Mouse (Mus musculus) Patski (cell line): ENCODE data around the gene Olfr1202. TPM values are rescaled to one million over a fixed set of nuclear protein-coding genes. Genes with fewer than 3 reads are reported as not detected.

Source experiments
- ATAC-seq: fragments of 100-300 bp; one replicate; pipeline ENCODE4 v1.8.0; 2021
- CTCF ChIA-PET: fragments of 350-600 bp; sonication (Branson Sonifier 250); formaldehyde crosslinking; loops from one replicate; lab custom pipeline; 2022; ENCODE audit warnings: inconsistent platforms; lab: Charles Lee
- POLR2A ChIA-PET: fragments of 350-600 bp; sonication (Branson Sonifier 250); formaldehyde crosslinking; loops from one replicate; lab custom pipeline; 2022; ENCODE audit warnings: antibody characterized with exemption, inconsistent platforms; lab: Charles Lee
- DNase-seq: peaks from one replicate; pipeline ENCODE4 v3.0.0-alpha.2; 2011; ENCODE audit warnings: low read depth, low spot score
- H3K27me3 ChIP-seq: fragments of 371-371 bp; one replicate; pipeline ENCODE4 v1.5.1; 2021
- CTCF ChIP-seq: fragments of 100-300 bp; IDR thresholded peaks from one replicate; pipeline ENCODE4 v1.5.1; 2021
- in situ Hi-C: fragments of 300-500 bp; cut with MboI; formaldehyde crosslinking; loops from 3 replicates; pipeline ENCODE4 v1.11.1; 2018; ENCODE audit warnings: low pct_unique_long_range_greater_than_20kb, mixed read lengths
- polyA plus RNA-seq: library from polyadenylated mRNA; unstranded; gene quantifications from one replicate; pipeline ENCODE4 v1.2.3, GENCODE M21; 2021

Gene Olfr1202
- not detected for polyA plus RNA-seq

DNA sequence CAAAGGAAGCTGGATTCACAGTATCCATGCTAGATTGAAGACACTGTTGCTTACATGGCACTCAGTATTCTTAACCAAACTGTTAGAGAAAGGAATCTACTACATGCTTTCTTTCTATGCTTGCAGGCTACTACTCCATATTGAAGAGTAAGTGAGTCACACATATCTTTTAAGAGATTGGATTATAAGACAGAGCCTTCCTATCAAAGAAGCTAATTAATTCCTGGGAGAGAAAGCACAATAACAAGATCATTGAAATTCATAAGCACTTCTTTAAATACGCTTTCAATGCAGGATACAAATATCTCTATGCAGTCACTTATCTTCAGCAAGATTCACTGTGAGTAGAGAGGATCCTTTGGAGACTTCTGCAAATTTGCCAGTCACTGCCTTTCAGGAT, at the start of gene Olfr1202:
Olfr1202 (plus strand) TSS at position 301 of the 400 bp plus-strand sequence.
- no peak for TF ChIP-seq CTCF
- CTCF ChIA-PET: no interaction called here
- in situ Hi-C loops: no loop called here
- POLR2A ChIA-PET: no interaction called here
- no peak for DNase-seq
- no peaks in the 10 kb centered on the region for H3K27me3 ChIP-seq
- ATAC-seq: no peak

DNA sequence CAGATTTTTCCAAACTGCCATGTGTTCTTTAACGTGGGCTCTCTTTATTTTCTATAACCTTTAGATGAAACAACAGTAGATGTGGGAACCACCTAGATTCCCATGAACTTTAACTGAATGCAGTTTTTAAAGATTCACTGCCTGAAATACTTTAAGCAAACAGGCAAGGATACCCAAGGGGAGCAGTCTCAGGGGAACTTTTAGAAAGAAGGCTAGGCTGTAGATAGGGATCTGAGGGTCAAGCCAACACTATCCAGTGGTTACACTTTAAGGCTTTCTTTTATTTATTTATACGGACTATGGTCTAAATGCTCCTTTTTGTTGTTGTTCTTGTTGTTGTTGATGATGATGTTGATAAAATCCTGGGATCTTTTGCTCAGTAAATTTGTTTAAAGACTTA, 43.9 kb upstream of the Olfr1202 start, which contains the start of gene Olfr1200:
Olfr1200 (minus strand) TSS at position 101 of the 400 bp plus-strand sequence.
- in situ Hi-C loops: no loop called here
- POLR2A ChIA-PET: no interaction called here
- CTCF ChIA-PET: no interaction called here
- no peak for TF ChIP-seq CTCF
- DNase-seq (no peak), ATAC-seq (no peak)
- no peaks in the 10 kb centered on the region for H3K27me3 ChIP-seq

DNA sequence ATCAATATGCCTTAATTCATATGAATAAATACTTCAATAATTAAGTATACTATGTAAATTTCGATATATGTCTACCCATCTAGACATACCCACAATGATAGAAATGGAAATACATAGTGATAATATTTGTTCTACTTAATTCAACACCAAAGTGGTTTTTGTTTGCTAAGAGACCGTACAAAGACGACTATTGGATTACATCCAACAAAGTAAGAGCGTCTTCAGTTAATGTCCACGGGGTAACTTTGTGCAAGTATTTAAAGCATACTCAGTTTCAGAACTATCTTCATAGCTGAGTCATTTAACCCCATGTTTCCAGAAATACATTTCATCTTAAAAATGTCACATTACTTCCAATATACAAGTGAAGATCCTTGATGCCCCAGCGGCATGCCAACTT, 21.6 kb upstream of the Olfr1202 start, which contains the start of gene Olfr1201:
Olfr1201 (plus strand) TSS at position 301 of the 400 bp plus-strand sequence.
- in situ Hi-C loops: loop anchor here (5.0 kb wide), 1 partner anchor 35 kb away; the partner anchor contains the start of gene Olfr1205
- ChIA-PET CTCF (no interaction called here), POLR2A (no interaction called here)
- no peaks in the 10 kb centered on the region for H3K27me3 ChIP-seq
- TF ChIP-seq CTCF: no peak
- ATAC-seq: no peak
- DNase-seq: no peak

DNA sequence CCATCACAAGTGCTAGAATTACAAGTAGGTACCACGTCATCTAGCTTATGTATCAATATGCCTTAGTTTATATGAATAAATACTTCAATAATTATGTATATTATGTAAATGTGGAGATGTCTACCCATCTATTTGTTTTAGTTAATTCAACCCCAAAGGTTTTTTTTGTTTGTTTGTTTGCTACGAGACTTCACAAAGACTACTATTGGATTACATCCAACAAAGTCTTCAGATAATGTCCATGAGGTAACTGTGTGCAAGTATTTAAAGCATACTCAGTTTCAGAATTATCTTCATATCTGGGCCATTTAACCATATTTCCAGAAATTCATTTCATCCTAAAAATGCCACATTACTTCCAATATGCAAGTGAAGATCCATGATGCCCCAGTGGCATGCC, 15.1 kb downstream of the Olfr1202 start, which contains the start of gene Olfr1205:
Olfr1205 (plus strand) TSS at position 301 of the 400 bp plus-strand sequence.
- CTCF ChIA-PET: no interaction called here
- ATAC-seq (no peak), DNase-seq (no peak)
- H3K27me3 ChIP-seq: no peaks in the 10 kb centered on the region
- in situ Hi-C loops: loop anchor here (5.0 kb wide), 1 partner anchor 37 kb away; the partner anchor contains the start of gene Olfr1201
- POLR2A ChIA-PET: no interaction called here
- no peak for TF ChIP-seq CTCF

DNA sequence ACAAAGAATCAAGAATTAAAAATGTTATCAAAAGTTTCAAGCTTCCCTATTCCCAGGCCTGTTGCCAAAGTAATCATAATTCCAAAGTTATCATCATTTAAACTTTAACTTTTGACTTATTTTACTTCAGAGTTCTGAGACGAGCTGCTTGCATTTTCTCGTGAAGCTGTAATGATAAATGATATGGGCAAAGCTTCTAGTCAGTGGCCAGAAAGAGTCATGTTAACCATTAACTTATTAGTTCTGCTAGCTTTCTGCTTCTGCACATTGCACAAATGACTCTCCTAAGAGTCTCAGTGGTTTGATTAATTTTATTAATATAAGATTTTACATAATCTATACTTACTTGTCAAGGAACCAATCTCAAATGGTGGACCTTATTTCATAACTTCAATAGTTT, 24.2 kb downstream of the Olfr1202 start:
- H3K27me3 ChIP-seq: no peaks in the 10 kb centered on the region
- in situ Hi-C loops: no loop called here
- TF ChIP-seq CTCF: no peak
- CTCF ChIA-PET: no interaction called here
- POLR2A ChIA-PET: no interaction called here
- no peak for ATAC-seq
- no peak for DNase-seq

DNA sequence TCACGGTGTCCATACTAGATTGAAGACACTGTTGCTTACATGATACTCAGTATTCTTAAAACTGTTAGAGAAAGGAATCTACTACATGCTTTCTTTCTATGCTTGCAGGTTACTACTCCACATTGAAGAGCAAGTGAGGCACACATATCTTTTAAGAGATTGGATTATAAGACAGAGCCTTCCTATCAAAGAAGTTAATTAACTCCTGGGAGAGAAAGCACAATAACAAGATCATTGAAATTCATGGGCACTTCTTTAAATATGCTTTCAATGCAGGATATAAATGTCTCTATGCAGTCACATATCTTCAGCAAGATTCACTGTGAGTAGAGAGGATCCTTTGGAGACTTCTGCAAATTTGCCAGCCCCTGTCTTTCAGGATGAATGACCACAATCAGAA, 34.7 kb downstream of the Olfr1202 start, which contains the start of gene Olfr1204:
Olfr1204 (plus strand) TSS at position 301 of the 400 bp plus-strand sequence.
- no peak for ATAC-seq
- no peak for DNase-seq
- H3K27me3 ChIP-seq: no peaks in the 10 kb centered on the region
- TF ChIP-seq CTCF: no peak
- in situ Hi-C loops: no loop called here
- ChIA-PET POLR2A (no interaction called here), CTCF (no interaction called here)

DNA sequence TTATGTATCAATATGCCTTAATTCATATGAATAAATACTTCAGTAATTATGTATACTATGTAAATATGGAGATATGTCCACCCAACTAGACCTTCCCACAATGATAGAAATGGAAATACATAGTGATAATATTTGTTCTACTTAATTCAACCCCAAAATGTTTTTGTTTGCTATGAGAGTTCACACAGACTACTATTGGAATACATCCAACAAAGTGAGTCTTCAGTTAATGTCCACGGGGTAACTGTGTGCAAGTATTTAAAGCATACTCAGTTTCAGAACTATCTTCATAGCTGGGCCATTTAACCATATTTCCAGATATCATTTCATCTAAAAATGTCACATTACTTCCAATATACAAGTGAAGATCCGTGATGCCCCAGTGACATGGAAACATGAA, 48.6 kb downstream of the Olfr1202 start, which contains the start of gene Olfr1206:
Olfr1206 (plus strand) TSS at position 301 of the 400 bp plus-strand sequence.
- ATAC-seq (no peak), DNase-seq (no peak)
- CTCF ChIA-PET: no interaction called here
- TF ChIP-seq CTCF: no peak
- no peaks in the 10 kb centered on the region for H3K27me3 ChIP-seq
- POLR2A ChIA-PET: no interaction called here
- in situ Hi-C loops: no loop called here

Other genes starting within 250 kb of the Olfr1202 start
- gene Olfr1189, start 228.0 kb upstream of the Olfr1202 start, polyA plus RNA-seq: not detected
- gene Olfr1191-ps1, start 174.0 kb upstream of the Olfr1202 start, polyA plus RNA-seq: not detected
- not detected for gene Olfr1192-ps1, start 166.0 kb upstream of the Olfr1202 start, polyA plus RNA-seq
- not detected for gene Olfr1193, start 138.9 kb upstream of the Olfr1202 start, polyA plus RNA-seq
- not detected for gene Olfr1195, start 125.3 kb upstream of the Olfr1202 start, polyA plus RNA-seq
- gene Olfr1196, start 109.9 kb upstream of the Olfr1202 start, polyA plus RNA-seq: not detected
- gene Olfr1197, start 82.1 kb upstream of the Olfr1202 start, polyA plus RNA-seq: not detected
- gene Olfr1198, start 63.1 kb upstream of the Olfr1202 start, polyA plus RNA-seq: not detected
- not detected for gene Olfr1199, start 54.0 kb upstream of the Olfr1202 start, polyA plus RNA-seq
- gene Olfr1200, start 44.0 kb upstream of the Olfr1202 start, polyA plus RNA-seq: not detected
- not detected for gene Olfr1201, start 21.5 kb upstream of the Olfr1202 start, polyA plus RNA-seq
- gene Olfr1205, start 15.2 kb downstream of the Olfr1202 start, polyA plus RNA-seq: not detected
- gene Olfr1204, start 34.8 kb downstream of the Olfr1202 start, polyA plus RNA-seq: not detected
- gene Olfr1206, start 48.7 kb downstream of the Olfr1202 start, polyA plus RNA-seq: not detected
- not detected for gene Olfr1208, start 87.8 kb downstream of the Olfr1202 start, polyA plus RNA-seq
- gene Olfr1209, start 100.7 kb downstream of the Olfr1202 start, polyA plus RNA-seq: not detected
- gene Olfr1211, start 123.6 kb downstream of the Olfr1202 start, polyA plus RNA-seq: not detected
- not detected for gene Olfr1212, start 139.5 kb downstream of the Olfr1202 start, polyA plus RNA-seq
- not detected for gene Gm13762, start 165.8 kb downstream of the Olfr1202 start, polyA plus RNA-seq
- not detected for gene Olfr1214, start 178.2 kb downstream of the Olfr1202 start, polyA plus RNA-seq
- not detected for gene Olfr1215, start 192.5 kb downstream of the Olfr1202 start, polyA plus RNA-seq
- not detected for gene Olfr1216, start 203.8 kb downstream of the Olfr1202 start, polyA plus RNA-seq
- not detected for gene Olfr1217, start 217.6 kb downstream of the Olfr1202 start, polyA plus RNA-seq
- gene Olfr1218, start 246.7 kb downstream of the Olfr1202 start, polyA plus RNA-seq: not detected